Mouse (Mus musculus) G1E (cell line): ENCODE data around the gene Creb3l4.

ENCODE experiments used
- CTCF ChIP-seq: IDR thresholded peaks from 2 replicates; pipeline ENCODE4 v1.5.1; 2012; ENCODE audit warnings: low read depth, low read length, inconsistent platforms, mixed read lengths
- GATA1 ChIP-seq: IDR thresholded peaks from 2 replicates; pipeline ENCODE4 v1.6.1; 2012; ENCODE audit warnings: borderline replicate concordance, low read length, inconsistent platforms, mixed read lengths
- POLR2AphosphoS5 ChIP-seq: IDR thresholded peaks from 2 replicates; pipeline ENCODE4 v1.6.1; 2012; ENCODE audit warnings: low read depth, low read length, inconsistent platforms; ENCODE audit not compliant: insufficient replicate concordance
- TAL1 ChIP-seq: conservative IDR thresholded peaks from 2 replicates; pipeline ENCODE4 v1.6.1; 2012; ENCODE audit warnings: low read depth, low read length, inconsistent platforms, mixed read lengths

- TF ChIP-seq CTCF: no peak
- no peak for TF ChIP-seq POLR2AphosphoS5
- TF ChIP-seq TAL1: no peak
- no peak for TF ChIP-seq GATA1
Observed at GRCm38 (mm10) chr3:90222941-90223340, 20.4 kb downstream of the Creb3l4 start.
